Mouse (Mus musculus): Measurements from ENCODE around the gene Crybb1.

Crybb1 gene

GRCm38 (mm10) chr5:112237866-112238570, 17.6 kb upstream of the Crybb1 start:
- no peak for DNase-seq

- no peak for DNase-seq
Observed at GRCm38 (mm10) chr5:112238781-112239482, 16.7 kb upstream of the Crybb1 start.

GRCm38 (mm10) chr5:112240761-112241160, 14.9 kb upstream of the Crybb1 start:
- DNase-seq: peak; percentile 91

- no peak for DNase-seq
Observed at GRCm38 (mm10) chr5:112241849-112242248, 13.8 kb upstream of the Crybb1 start.

GRCm38 (mm10) chr5:112242361-112242778, 13.2 kb upstream of the Crybb1 start:
- DNase-seq: no peak

- no peak for DNase-seq
Observed at GRCm38 (mm10) chr5:112243041-112243440, 12.6 kb upstream of the Crybb1 start.

- no peak for DNase-seq
Observed at GRCm38 (mm10) chr5:112243539-112244274, 11.9 kb upstream of the Crybb1 start.

GRCm38 (mm10) chr5:112244275-112244562, 11.4 kb upstream of the Crybb1 start:
- DNase-seq: no peak

GRCm38 (mm10) chr5:112244890-112245615, 10.6 kb upstream of the Crybb1 start:
- no peak for DNase-seq

- no peak for DNase-seq
Observed at GRCm38 (mm10) chr5:112247399-112247798, 8.2 kb upstream of the Crybb1 start.

- DNase-seq: no peak
Observed at GRCm38 (mm10) chr5:112249106-112249505, 6.5 kb upstream of the Crybb1 start.

- no peak for DNase-seq
Observed at GRCm38 (mm10) chr5:112252400-112252799, 3.2 kb upstream of the Crybb1 start, which contains the start of gene Cryba4. TSS of gene Cryba4 (minus strand) at chr5:112252518.

- DNase-seq: no peak
Observed at GRCm38 (mm10) chr5:112253169-112253568, 2.4 kb upstream of the Crybb1 start.

- DNase-seq: peak; percentile 65
Observed at GRCm38 (mm10) chr5:112254282-112254806, 1.3 kb upstream of the Crybb1 start.

GRCm38 (mm10) chr5:112256457-112256856, 842 bp downstream of the Crybb1 start:
- DNase-seq: peak; percentile 42

- DNase-seq: no peak
Observed at GRCm38 (mm10) chr5:112257896-112258295, 2.3 kb downstream of the Crybb1 start.

- no peak for DNase-seq
Observed at GRCm38 (mm10) chr5:112259862-112260650, 4.4 kb downstream of the Crybb1 start.

GRCm38 (mm10) chr5:112260818-112261217, 5.2 kb downstream of the Crybb1 start:
- DNase-seq: no peak

- DNase-seq: no peak
Observed at GRCm38 (mm10) chr5:112264099-112264498, 8.5 kb downstream of the Crybb1 start.

- no peak for DNase-seq
Observed at GRCm38 (mm10) chr5:112265110-112265509, 9.5 kb downstream of the Crybb1 start.

- DNase-seq: no peak
Observed at GRCm38 (mm10) chr5:112265515-112265914, 9.9 kb downstream of the Crybb1 start.

Measured in cerebellum, adult 8-10 months (tissue).